In the genomic region with DNA sequence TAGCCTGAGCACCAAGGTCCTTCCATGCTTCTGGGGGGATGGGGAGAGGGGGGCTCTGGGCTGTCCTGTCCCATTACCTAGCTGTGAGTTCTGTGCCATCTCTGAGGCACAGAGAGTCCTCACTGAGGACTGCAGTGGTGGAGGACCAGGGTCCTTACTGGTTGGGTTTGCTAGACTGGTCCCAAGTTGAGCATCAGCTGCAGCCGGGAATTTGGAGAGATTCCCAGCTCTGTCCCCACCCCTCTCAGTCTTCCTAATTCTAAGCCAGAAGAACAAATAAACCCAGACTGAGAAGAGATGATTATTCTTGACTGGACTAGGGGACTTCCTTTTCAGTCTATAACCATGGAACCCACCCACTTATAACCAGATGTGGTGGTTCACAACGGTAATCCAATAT, we compare ENCODE assay signal across 15 mouse cellular contexts. TPM values are rescaled to one million over a fixed set of nuclear protein-coding genes. Genes with fewer than 3 reads are reported as not detected.
DNase-seq lines count a peak whose midpoint lies in the region; ATAC-seq and TF ChIP-seq lines count a peak whose summit lies in the region.
"Had no signal": no experiment of that assay in that cellular context is flagged by ENCODE, and none has a peak within 500 bp of the region (broad histone marks: within the 10 kb centered on the region; RNA-seq: fewer than 3 reads in every experiment).

No protein-coding gene starts in this region.

- no peak for DNase-seq in heart, postnatal 36 days
- DNase-seq in midbrain, embryonic 10.5 days (ENCODE audit: low spot score) = no peak
- no peak for DNase-seq in heart, postnatal 0 days (ENCODE audit: low spot score)
- DNase-seq in thymus, postnatal 14 days = no peak
- no peak for DNase-seq in testis, postnatal 14 days (ENCODE audit: low spot score)
- DNase-seq: adrenal gland, postnatal 14 days; cerebellum, adult 11 months; embryo, embryonic 11 days; midbrain, embryonic 14.5 days; thymus, postnatal 36 days had no signal

- TF ChIP-seq EP300 in heart, postnatal 0 days (IDR thresholded peaks at IDR 0.05; ENCODE audit: low read depth) = no peak

- no peaks in the 10 kb centered on the region for H3K9me3 ChIP-seq in heart, embryonic 12.5 days (replicated peaks)
- no peaks in the 10 kb centered on the region for H3K9me3 ChIP-seq in midbrain, embryonic 10.5 days (replicated peaks)
- H3K9me3 ChIP-seq in midbrain, embryonic 15.5 days = no peaks in the 10 kb centered on the region
- H3K9me3 ChIP-seq in heart, postnatal 0 days (replicated peaks; ENCODE audit: control insufficient read depth, low read length) = no peaks in the 10 kb centered on the region
- H3K9me3 ChIP-seq: lung, embryonic 15.5 days had no signal

- peaks cover 3% of the 10 kb centered on the region; the same call in 1 of the 2 replicates for H3K27me3 ChIP-seq in heart, embryonic 12.5 days (replicated peaks)
- peaks cover 6% of the 10 kb centered on the region; the same call in 1 of the 2 replicates for H3K27me3 ChIP-seq in midbrain, embryonic 10.5 days (ENCODE audit: low read depth, poor library complexity, severe bottlenecking)
- no peaks in the 10 kb centered on the region for H3K27me3 ChIP-seq in midbrain, embryonic 15.5 days (replicated peaks)
- H3K27me3 ChIP-seq in heart, postnatal 0 days (ENCODE audit: control insufficient read depth, insufficient read depth, low read length) = no peaks in the 10 kb centered on the region
- 0 out of 2 replicates have a peak, but pooled peaks cover 2% of the 10 kb centered on the region for H3K27me3 ChIP-seq in small intestine, adult 2 months (ENCODE audit: control insufficient read depth, insufficient read depth, low read length)
- H3K27me3 ChIP-seq: lung, embryonic 15.5 days had no signal

- intact Hi-C loops in heart, postnatal 36 days (cut with DNase I) = loop anchor here (1.0 to 2.0 kb wide), 2 partner anchors 15 to 30 kb away; no protein-coding TSS in a partner anchor

- no peak overlapping the region for H3K27ac ChIP-seq in heart, embryonic 12.5 days (ENCODE audit: poor library complexity, severe bottlenecking)
- H3K27ac ChIP-seq in midbrain, embryonic 10.5 days (replicated peaks) = peak overlapping the region; percentile 28; the same call in 1 of the 2 replicates
- H3K27ac ChIP-seq in midbrain, embryonic 15.5 days = no peak overlapping the region
- peak overlapping the region; percentile 53; the same call in 1 of the 2 replicates for H3K27ac ChIP-seq in heart, postnatal 0 days (ENCODE audit: low read depth)
- H3K27ac ChIP-seq in small intestine, adult 2 months (ENCODE audit: insufficient read depth, low read depth, low read length) = 0 out of 2 replicates have a peak overlapping the region, but pooled peaks have one; percentile 20
- H3K27ac ChIP-seq: lung, embryonic 15.5 days had no signal

- 71% methylated on average over 2 of the region's 2 CpGs for WGBS in heart, embryonic 12.5 days
- 84% methylated on average over 2 of the region's 2 CpGs for WGBS in midbrain, embryonic 10.5 days
- 64% methylated on average over 2 of the region's 2 CpGs for WGBS in midbrain, embryonic 15.5 days
- WGBS in heart, postnatal 0 days = 49% methylated on average over 2 of the region's 2 CpGs
- 16% methylated on average over 2 of the region's 2 CpGs for WGBS in small intestine, adult 2 months

- H3K36me3 ChIP-seq in heart, embryonic 12.5 days = no peaks in the 10 kb centered on the region
- H3K36me3 ChIP-seq in midbrain, embryonic 10.5 days = no peaks in the 10 kb centered on the region
- no peaks in the 10 kb centered on the region for H3K36me3 ChIP-seq in midbrain, embryonic 15.5 days (replicated peaks)
- no peaks in the 10 kb centered on the region for H3K36me3 ChIP-seq in heart, postnatal 0 days (replicated peaks; ENCODE audit: control insufficient read depth, insufficient read depth, low read length)
- H3K36me3 ChIP-seq in small intestine, adult 2 months (ENCODE audit: control insufficient read depth, insufficient read depth, low read length) = no peaks in the 10 kb centered on the region
- H3K36me3 ChIP-seq: lung, embryonic 15.5 days had no signal

- no peak for TF ChIP-seq CTCF in heart, postnatal 0 days (IDR thresholded peaks at IDR 0.05; ENCODE audit: low read depth)
- TF ChIP-seq CTCF in small intestine, adult 2 months (IDR thresholded peaks at IDR 0.05; ENCODE audit: extremely low read depth, insufficient read length, insufficient replicate concordance, low read depth, low read length) = no peak

- no peak overlapping the region; the same call in 1 of the 2 replicates for H3K4me3 ChIP-seq in heart, embryonic 12.5 days
- H3K4me3 ChIP-seq in midbrain, embryonic 10.5 days = no peak overlapping the region
- H3K4me3 ChIP-seq in midbrain, embryonic 15.5 days = no peak overlapping the region
- no peak overlapping the region for H3K4me3 ChIP-seq in heart, postnatal 0 days (ENCODE audit: low read depth, low read length)
- peak overlapping the region; percentile 33 for H3K4me3 ChIP-seq in small intestine, adult 2 months (ENCODE audit: low read depth, low read length)
- H3K4me3 ChIP-seq: lung, embryonic 15.5 days had no signal

- peaks cover 16% of the 10 kb centered on the region for H3K4me1 ChIP-seq in heart, embryonic 12.5 days (replicated peaks)
- H3K4me1 ChIP-seq in midbrain, embryonic 10.5 days = peaks cover 19% of the 10 kb centered on the region
- H3K4me1 ChIP-seq in midbrain, embryonic 15.5 days = peaks cover under 1% of the 10 kb centered on the region; the same call in 1 of the 2 replicates
- H3K4me1 ChIP-seq in heart, postnatal 0 days (ENCODE audit: control insufficient read depth, insufficient read depth) = peaks cover 16% of the 10 kb centered on the region; the same call in 1 of the 2 replicates
- H3K4me1 ChIP-seq in small intestine, adult 2 months (ENCODE audit: control insufficient read depth, insufficient read depth, insufficient read length, low read length) = no peaks in the 10 kb centered on the region; the same call in 1 of the 2 replicates

- ATAC-seq in heart, embryonic 12.5 days (ENCODE audit: insufficient number of reproducible peaks, low FRiP score) = no peak
- ATAC-seq in midbrain, embryonic 15.5 days (replicated peaks) = no peak
- no peak for ATAC-seq in heart, postnatal 0 days (ENCODE audit: insufficient read depth, low read depth)

- 0 out of 2 replicates have a peak overlapping the region, but pooled peaks have one; percentile 9 for H3K9ac ChIP-seq in heart, embryonic 12.5 days
- no peak overlapping the region for H3K9ac ChIP-seq in midbrain, embryonic 15.5 days
- H3K9ac ChIP-seq in heart, postnatal 0 days (replicated peaks; ENCODE audit: low read depth, low read length) = no peak overlapping the region
- H3K9ac ChIP-seq: lung, embryonic 15.5 days had no signal

- H3K4me2 ChIP-seq in heart, embryonic 12.5 days = peak overlapping the region; percentile 20
- no peak overlapping the region for H3K4me2 ChIP-seq in midbrain, embryonic 15.5 days
- H3K4me2 ChIP-seq in heart, postnatal 0 days (ENCODE audit: low read depth, low read length) = peak overlapping the region; percentile 3; the same call in 1 of the 2 replicates

- no peak for TF ChIP-seq POLR2A in small intestine, adult 2 months (IDR thresholded peaks at IDR 0.05; ENCODE audit: low read depth, low read length)

RNA-seq across cellular contexts. Expression of a gene that starts 4.5 kb away (rescaled TPM):
- polyA plus RNA-seq in heart, embryonic 12.5 days (2016; fragmentation: Nextera tagmentation; extraction: Ambion mirVana) = 0.57 and 0.68 TPM in 2 replicates
- 1 to 10 TPM; 2.7 to 3.2 TPM for total RNA-seq in heart, postnatal 36 days (2021)
- polyA plus RNA-seq in midbrain, embryonic 10.5 days (2016; fragmentation: Nextera tagmentation; extraction: Ambion mirVana) = 0.78 and 1.1 TPM in 2 replicates
- 1.3 TPM in 2 replicates for polyA plus RNA-seq in midbrain, embryonic 15.5 days (2015; fragmentation: Nextera tagmentation; extraction: Ambion mirVana)
- 1.3 and 3.4 TPM in 2 replicates for total RNA-seq in heart, postnatal 0 days (2014; rRNA removed; ENCODE audit: low replicate concordance)
- polyA plus RNA-seq in heart, postnatal 0 days (2015; fragmentation: Nextera tagmentation; extraction: Ambion mirVana) = 0.78 and 1.2 TPM in 2 replicates
- 4.7 and 4.9 TPM in 2 replicates for polyA plus RNA-seq in small intestine, adult 2 months (2012; rRNA removed)

RNA-seq across cellular contexts. Expression of a gene that starts 4.6 kb away (rescaled TPM):
- 33.7 and 35.2 TPM in 2 replicates for polyA plus RNA-seq in heart, embryonic 12.5 days (2016; fragmentation: Nextera tagmentation; extraction: Ambion mirVana)
- total RNA-seq in heart, postnatal 36 days (2021) = 10 to 100 TPM; 32.0 to 32.9 TPM
- 15.0 and 18.6 TPM in 2 replicates for polyA plus RNA-seq in midbrain, embryonic 10.5 days (2016; fragmentation: Nextera tagmentation; extraction: Ambion mirVana)
- polyA plus RNA-seq in midbrain, embryonic 15.5 days (2015; fragmentation: Nextera tagmentation; extraction: Ambion mirVana) = 11.7 and 12.5 TPM in 2 replicates
- total RNA-seq in heart, postnatal 0 days (2014; rRNA removed; ENCODE audit: low replicate concordance) = 10.6 and 28.8 TPM in 2 replicates
- polyA plus RNA-seq in heart, postnatal 0 days (2015; fragmentation: Nextera tagmentation; extraction: Ambion mirVana) = 19.2 and 22.8 TPM in 2 replicates
- polyA plus RNA-seq in small intestine, adult 2 months (2012; rRNA removed) = 15.3 and 15.9 TPM in 2 replicates

RNA-seq across cellular contexts. Expression of a gene that starts 20.4 kb away (rescaled TPM):
- polyA plus RNA-seq in heart, embryonic 12.5 days (2016; fragmentation: Nextera tagmentation; extraction: Ambion mirVana) = 176 and 185 TPM in 2 replicates
- total RNA-seq in heart, postnatal 36 days (2021) = 100 to 1,000 TPM; 140 to 148 TPM
- polyA plus RNA-seq in midbrain, embryonic 10.5 days (2016; fragmentation: Nextera tagmentation; extraction: Ambion mirVana) = 105 and 112 TPM in 2 replicates
- 118 and 121 TPM in 2 replicates for polyA plus RNA-seq in midbrain, embryonic 15.5 days (2015; fragmentation: Nextera tagmentation; extraction: Ambion mirVana)
- 78.4 and 107 TPM in 2 replicates for total RNA-seq in heart, postnatal 0 days (2014; rRNA removed; ENCODE audit: low replicate concordance)
- 108 and 110 TPM in 2 replicates for polyA plus RNA-seq in heart, postnatal 0 days (2015; fragmentation: Nextera tagmentation; extraction: Ambion mirVana)
- 143 and 456 TPM in 2 replicates for polyA plus RNA-seq in small intestine, adult 2 months (2012; rRNA removed)

RNA-seq across cellular contexts. Expression of a gene that starts 24.1 kb away (rescaled TPM):
- 0.64 and 0.70 TPM in 2 replicates for polyA plus RNA-seq in heart, embryonic 12.5 days (2016; fragmentation: Nextera tagmentation; extraction: Ambion mirVana)
- total RNA-seq in heart, postnatal 36 days (2021) = under 1 TPM; 0.41 to 0.67 TPM
- 0.43 and 0.55 TPM in 2 replicates for polyA plus RNA-seq in midbrain, embryonic 10.5 days (2016; fragmentation: Nextera tagmentation; extraction: Ambion mirVana)
- polyA plus RNA-seq in midbrain, embryonic 15.5 days (2015; fragmentation: Nextera tagmentation; extraction: Ambion mirVana) = 0.37 TPM in 1 of 2 replicates, not detected in the other
- total RNA-seq in heart, postnatal 0 days (2014; rRNA removed; ENCODE audit: low replicate concordance) = not detected in 2 replicates
- polyA plus RNA-seq in heart, postnatal 0 days (2015; fragmentation: Nextera tagmentation; extraction: Ambion mirVana) = 0.11 and 0.34 TPM in 2 replicates
- 0.20 and 0.25 TPM in 2 replicates for polyA plus RNA-seq in small intestine, adult 2 months (2012; rRNA removed)
- total RNA-seq: layer of hippocampus, adult 18-20 months had no signal
- polyA plus RNA-seq: midbrain, embryonic 14.5 days had no signal

RNA-seq across cellular contexts. Expression of a gene that starts 39.3 kb away (rescaled TPM):
- polyA plus RNA-seq in heart, embryonic 12.5 days (2016; fragmentation: Nextera tagmentation; extraction: Ambion mirVana) = 64.7 and 66.6 TPM in 2 replicates
- 100 to 1,000 TPM; 232 to 235 TPM for total RNA-seq in heart, postnatal 36 days (2021)
- 32.2 and 38.2 TPM in 2 replicates for polyA plus RNA-seq in midbrain, embryonic 10.5 days (2016; fragmentation: Nextera tagmentation; extraction: Ambion mirVana)
- 23.8 and 27.1 TPM in 2 replicates for polyA plus RNA-seq in midbrain, embryonic 15.5 days (2015; fragmentation: Nextera tagmentation; extraction: Ambion mirVana)
- 70.6 and 97.2 TPM in 2 replicates for total RNA-seq in heart, postnatal 0 days (2014; rRNA removed; ENCODE audit: low replicate concordance)
- 73.7 and 74.8 TPM in 2 replicates for polyA plus RNA-seq in heart, postnatal 0 days (2015; fragmentation: Nextera tagmentation; extraction: Ambion mirVana)
- 26.3 and 41.8 TPM in 2 replicates for polyA plus RNA-seq in small intestine, adult 2 months (2012; rRNA removed)

Comparison
In these comparisons a context has a peak if more than half of its experiments do, and no peak if none do; other contexts are left out.
1. H3K27ac ChIP-seq: peak in midbrain, embryonic 10.5 days (single experiment), heart, postnatal 0 days (single experiment) and small intestine, adult 2 months (single experiment); none in heart, embryonic 12.5 days (single experiment) and midbrain, embryonic 15.5 days (single experiment).